Mouse (Mus musculus) heart, postnatal 36 days (tissue): ENCODE data around the gene Tmem254c. TPM values are rescaled to one million over a fixed set of nuclear protein-coding genes. Genes with fewer than 3 reads are reported as not detected.
"Not testable (repeated sequence)": the region's sequence is repeated elsewhere in the genome, so short reads cannot be mapped to it uniquely, and the experiment has no call there.

ENCODE experiments used
- DNase-seq, 2 experiments: peaks; one replicate each; pipeline ENCODE4 v3.0.0; 2021 to 2022
- intact Hi-C: fragments of 180-260 bp; cut with DNase I; formaldehyde crosslinking; loops from one replicate; pipeline ENCODE4 v1.15.1; 2025
- total RNA-seq, 2 experiments: library from RNA; stranded (reverse); gene quantifications; 2 replicates each; pipeline ENCODE4 v1.2.3; 2021

Gene Tmem254c
- total RNA-seq = 1 to 10 TPM; 6.3 to 9.3 TPM

DNA sequence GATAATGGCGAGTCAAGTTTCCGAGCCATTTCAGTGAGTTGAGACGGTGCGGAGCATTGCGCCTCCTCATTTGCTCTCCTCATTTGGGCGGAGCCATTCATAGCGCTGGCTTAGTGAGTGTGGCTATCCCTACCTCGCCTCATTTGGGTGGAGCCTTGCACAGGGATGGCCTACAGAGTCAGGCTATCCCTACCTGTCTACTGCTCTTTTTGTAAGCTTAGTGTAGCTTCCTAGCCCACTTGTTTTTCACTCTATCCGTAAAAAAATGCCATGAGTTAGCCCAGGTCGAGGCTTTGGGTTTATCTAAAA lies at the start of gene Tmem254c:
Gene Tmem254c, minus strand, starts transcription at position 31 of the 309 bp plus-strand sequence.
- intact Hi-C loops, DNase-seq: not testable (repeated sequence)

GRCm38 (mm10) chr14:26097622-26098021 lies 30.5 kb upstream of the Tmem254c start:
- intact Hi-C loops, DNase-seq: not testable (repeated sequence)

DNA sequence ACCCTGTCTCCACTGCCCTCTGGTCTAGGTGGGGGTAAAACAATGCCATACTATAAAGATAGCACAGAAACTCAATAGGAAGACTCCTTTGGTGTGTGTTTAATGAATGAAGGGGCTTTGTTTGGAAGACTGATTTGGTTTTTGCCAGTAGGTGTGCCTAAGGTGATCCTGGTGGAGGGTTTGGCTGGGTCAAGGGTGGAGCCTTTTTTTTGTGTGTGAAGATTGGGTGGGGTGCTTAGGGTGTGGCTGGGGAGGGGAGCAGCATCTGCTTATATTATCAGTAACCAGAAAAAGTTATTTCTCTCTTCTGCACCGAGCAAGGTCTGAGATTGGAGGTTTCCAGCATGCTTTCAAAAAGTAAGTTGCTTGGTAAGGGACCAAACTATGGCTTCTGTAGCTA lies 14.8 kb upstream of the Tmem254c start, which contains the start of gene Cphx3:
Gene Cphx3, plus strand, starts transcription at position 301 of the 400 bp plus-strand sequence.
- DNase-seq, intact Hi-C loops: not testable (repeated sequence)

DNA sequence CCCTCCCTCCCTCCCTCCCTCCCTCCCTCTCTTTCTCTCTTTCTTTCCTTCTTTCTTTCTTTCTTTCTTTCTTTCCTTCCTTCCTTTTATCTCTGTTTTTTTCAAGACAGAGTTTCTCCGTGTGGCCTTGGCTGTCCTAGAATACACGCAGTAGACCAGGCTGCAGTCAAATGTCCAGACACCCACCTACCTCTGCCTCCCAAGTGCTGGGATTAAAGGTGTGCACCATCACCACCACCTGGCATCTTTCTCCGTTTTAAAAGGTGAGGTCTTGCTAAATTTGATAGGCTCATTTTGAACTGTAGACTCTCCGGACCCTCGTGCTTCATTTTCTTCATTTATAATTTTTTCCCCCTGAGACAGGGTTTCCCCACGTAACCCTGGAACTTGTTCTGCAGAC lies 14.1 kb upstream of the Tmem254c start, which contains the start of gene Cphx2:
Gene Cphx2, plus strand, starts transcription at position 301 of the 400 bp plus-strand sequence.
- DNase-seq, intact Hi-C loops: not testable (repeated sequence)

- DNase-seq, intact Hi-C loops: not testable (repeated sequence)
Observed at GRCm38 (mm10) chr14:26076620-26077390, 9.7 kb upstream of the Tmem254c start.

DNA sequence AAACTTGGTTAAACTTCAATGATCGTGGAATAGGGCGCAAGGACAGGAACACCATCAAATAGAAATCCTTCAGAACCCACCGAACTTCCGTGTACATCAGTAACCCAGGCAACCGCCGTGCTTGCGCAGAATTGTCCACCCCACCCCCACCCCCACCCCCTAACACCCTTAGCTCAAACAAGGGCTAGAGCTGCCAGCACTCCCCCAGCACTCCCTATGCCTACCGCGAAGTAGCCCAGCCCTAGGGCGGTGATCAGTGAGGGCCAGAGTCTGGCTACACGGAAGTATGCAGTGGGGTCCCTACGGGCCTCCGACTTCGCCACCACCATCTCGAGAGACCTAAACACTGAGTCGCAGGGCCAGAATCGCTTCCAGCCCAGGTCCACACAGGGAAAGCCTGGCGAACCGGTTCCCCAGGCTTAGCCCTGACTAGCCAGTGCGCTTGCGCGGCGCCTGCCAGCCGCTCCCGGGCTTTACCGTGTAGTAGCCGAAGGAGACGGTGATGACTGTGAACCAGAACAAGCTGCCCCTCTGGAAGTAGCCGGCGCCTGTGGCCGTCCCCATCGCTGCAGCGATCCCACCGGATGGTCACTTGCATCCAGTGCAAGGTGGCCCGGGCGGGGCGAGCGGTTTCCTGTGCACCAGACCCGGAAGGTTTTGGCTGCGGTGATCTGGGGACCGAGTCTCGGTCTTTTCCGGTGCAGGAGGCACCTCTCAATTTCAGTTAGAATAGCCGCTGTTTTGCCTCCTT lies 406 bp downstream of the Tmem254c start:
- DNase-seq, intact Hi-C loops: not testable (repeated sequence)

DNA sequence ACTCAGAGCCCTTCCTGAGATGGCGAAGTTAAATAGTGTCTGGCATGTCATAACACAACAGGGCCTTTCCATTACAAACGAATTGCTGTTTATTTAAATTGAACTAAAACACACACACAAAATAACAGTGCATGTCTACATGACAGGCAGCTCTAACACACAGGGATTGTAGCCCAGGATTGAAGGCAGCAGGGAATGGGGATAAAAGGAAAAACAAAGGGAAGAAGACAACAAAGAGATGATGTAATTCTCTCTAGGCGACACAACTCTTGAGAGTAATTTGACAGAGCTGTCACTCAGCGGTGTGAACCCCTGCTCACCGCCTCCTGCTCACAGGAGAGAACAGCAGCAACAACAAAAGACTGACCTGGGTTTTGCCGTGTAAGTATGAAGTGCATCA lies 7.8 kb downstream of the Tmem254c start:
- intact Hi-C loops, DNase-seq: not testable (repeated sequence)

GRCm38 (mm10) chr14:26058184-26058583 lies 9.0 kb downstream of the Tmem254c start:
- intact Hi-C loops = not testable (repeated sequence)

GRCm38 (mm10) chr14:26048767-26049166 lies 18.4 kb downstream of the Tmem254c start:
- intact Hi-C loops, DNase-seq: not testable (repeated sequence)

More at GRCm38 (mm10) chr14:26058184-26058583, 9.0 kb downstream of the Tmem254c start:
- not testable (repeated sequence) for DNase-seq

DNA sequence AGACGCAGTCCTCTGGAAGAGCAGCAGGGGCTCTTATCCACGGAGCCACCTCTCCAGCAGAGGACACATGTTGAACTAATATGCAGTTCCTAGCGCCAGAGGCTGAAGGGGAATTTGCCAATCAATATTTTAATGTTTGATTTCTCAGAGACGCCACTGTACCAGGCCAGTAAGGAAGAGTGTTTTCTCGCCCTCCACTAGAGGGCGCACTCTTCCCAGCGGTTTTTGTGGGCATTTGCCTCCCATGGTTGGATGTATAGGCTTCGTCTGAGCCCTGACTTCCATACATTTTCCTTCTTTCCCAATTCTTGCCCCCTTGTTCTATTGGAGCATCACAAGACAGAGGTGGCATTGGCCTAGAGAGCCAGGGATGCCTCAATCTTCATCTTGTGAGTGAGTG lies 20.1 kb downstream of the Tmem254c start:
- DNase-seq, intact Hi-C loops: not testable (repeated sequence)

DNA sequence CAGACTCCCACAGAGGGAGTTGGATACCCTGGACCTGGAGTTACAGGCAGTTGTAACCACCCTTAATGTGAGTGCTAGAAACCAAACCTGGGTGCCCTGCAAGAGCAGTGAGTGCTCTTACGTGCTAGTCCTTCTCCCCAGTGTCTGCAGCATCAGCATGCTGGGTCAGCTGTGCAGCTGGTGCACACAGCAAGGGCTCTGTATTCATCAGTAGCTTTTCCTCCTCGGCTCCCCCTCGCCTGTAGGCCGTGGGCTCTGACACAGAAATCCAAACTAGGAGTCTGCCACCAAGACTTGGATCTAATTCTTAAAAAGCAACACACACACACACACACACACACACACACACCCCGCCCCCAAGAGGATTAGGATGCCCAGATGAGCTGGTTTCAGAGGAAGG lies 22.1 kb downstream of the Tmem254c start:
- DNase-seq, intact Hi-C loops: not testable (repeated sequence)

- intact Hi-C loops, DNase-seq: not testable (repeated sequence)
Observed at GRCm38 (mm10) chr14:26042611-26043010, 24.5 kb downstream of the Tmem254c start, which contains the start of gene Gm9780. Gene Gm9780 (minus strand): TSS chr14:26042711.

DNA sequence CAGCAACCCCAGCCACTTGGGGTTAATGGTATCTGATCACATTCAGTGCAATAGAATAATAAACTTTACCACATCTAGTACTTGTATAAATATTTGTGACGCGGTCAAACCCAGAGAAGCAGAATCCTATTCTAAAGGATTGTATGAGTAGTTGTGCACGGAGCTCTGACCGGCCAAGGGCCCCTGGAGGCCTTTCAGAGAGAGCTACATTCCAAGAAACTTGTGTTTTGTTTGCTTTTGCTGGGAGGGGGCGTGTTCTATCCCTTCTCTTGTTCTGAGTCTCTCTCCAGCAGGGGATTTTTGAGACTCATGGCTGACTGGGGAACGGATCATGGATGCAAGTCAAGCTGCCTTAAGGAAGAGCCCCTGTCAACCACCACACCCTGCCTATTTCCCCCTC lies 31.7 kb downstream of the Tmem254c start:
- DNase-seq, intact Hi-C loops: not testable (repeated sequence)

- intact Hi-C loops, DNase-seq: not testable (repeated sequence)
Observed at GRCm38 (mm10) chr14:26034364-26034763, 32.8 kb downstream of the Tmem254c start.

GRCm38 (mm10) chr14:26025653-26026052 lies 41.5 kb downstream of the Tmem254c start:
- DNase-seq, intact Hi-C loops: not testable (repeated sequence)

- intact Hi-C loops, DNase-seq: not testable (repeated sequence)
Observed at GRCm38 (mm10) chr14:26022831-26023230, 44.3 kb downstream of the Tmem254c start.

DNA sequence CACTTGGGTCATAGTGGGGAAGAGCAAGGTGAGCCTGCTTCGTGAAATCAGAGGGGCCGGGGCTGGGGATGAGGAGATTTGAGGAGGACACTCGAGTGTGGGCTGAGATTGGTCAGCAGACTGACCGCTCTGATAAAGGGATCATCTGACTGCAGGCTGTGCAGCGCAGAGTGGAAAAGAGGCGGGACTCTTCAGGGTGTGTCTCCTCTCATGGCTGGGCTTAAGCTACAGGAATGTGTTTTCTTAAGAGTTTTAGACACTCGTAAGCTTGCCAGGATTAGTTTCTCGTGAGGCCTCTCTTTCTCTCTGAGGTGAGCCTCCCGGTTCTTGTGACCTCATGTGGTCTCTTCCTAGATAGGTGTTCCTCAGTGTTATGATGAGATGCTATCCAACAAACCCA lies 45.6 kb downstream of the Tmem254c start:
- intact Hi-C loops = not testable (repeated sequence)

GRCm38 (mm10) chr14:26016414-26016813 lies 50.7 kb downstream of the Tmem254c start:
- DNase-seq, intact Hi-C loops: not testable (repeated sequence)

More for the DNA sequence above, 45.6 kb downstream of the Tmem254c start:
- DNase-seq = not testable (repeated sequence)
